Mouse (Mus musculus) CH12.LX (cell line): ENCODE measurements at regions not wholly inside any gene's neighbourhood (a gene's known extent, or its start where the extent isn't known, plus 50 kb on each side); places are given as distances from the start of the nearest gene placed in this dataset.

ENCODE experiments used
- DNase-seq: peaks from one replicate; pipeline ENCODE4 v3.0.0-alpha.2; 2013; ENCODE audit errors: extremely low read depth
- H3K27ac ChIP-seq: 2 replicates; pipeline ENCODE4 v1.5.1; 2012; ENCODE audit warnings: low read depth, mild to moderate bottlenecking, control low read depth, moderate library complexity; ENCODE audit not compliant: insufficient read depth
- H3K27me3 ChIP-seq: replicated peaks from 2 replicates; pipeline ENCODE3; 2012; ENCODE audit warnings: inconsistent platforms
- H3K36me3 ChIP-seq, 2 experiments: replicated peaks in 1 of 2; 2 replicates each; pipeline versions ENCODE3 to v1.6.1; 2012; ENCODE audit warnings: inconsistent platforms in 1 of 2, low read length in 1 of 2, mild to moderate bottlenecking in 1 of 2, mixed read lengths in 1 of 2, moderate library complexity in 1 of 2; ENCODE audit not compliant: control insufficient read depth in 1 of 2, insufficient read depth in 1 of 2
- H3K4me1 ChIP-seq, 2 experiments: 2 replicates each; pipeline ENCODE4 v1.6.1; 2012; ENCODE audit warnings: inconsistent platforms in 1 of 2, moderate library complexity in 1 of 2; ENCODE audit not compliant: insufficient read depth in 2 of 2, control insufficient read depth in 1 of 2
- H3K4me2 ChIP-seq: 2 replicates; pipeline ENCODE4 v1.6.1; 2012; ENCODE audit warnings: low read depth, mild to moderate bottlenecking, control low read depth; ENCODE audit not compliant: poor library complexity, insufficient read depth, severe bottlenecking
- H3K4me3 ChIP-seq, 3 experiments: fragments of 150-350 bp in 1 of 3; sonication (generic) in 1 of 3; replicated peaks in 1 of 3; 2 replicates each; pipeline versions ENCODE3 to v1.5.1; 2011 to 2012; ENCODE audit warnings: low read depth in 2 of 3, low read length in 2 of 3, mild to moderate bottlenecking in 2 of 3, moderate library complexity in 2 of 3, control low read depth in 1 of 3, improper control_type of control experiment in 1 of 3, inconsistent platforms in 1 of 3, mixed read lengths in 1 of 3; ENCODE audit not compliant: poor library complexity in 1 of 3
- H3K79me2 ChIP-seq: replicated peaks from 2 replicates; pipeline ENCODE4 v1.6.1; 2012; ENCODE audit warnings: mild to moderate bottlenecking, moderate library complexity; ENCODE audit not compliant: control insufficient read depth, poor library complexity, insufficient read depth, severe bottlenecking; ENCODE audit errors: extremely low read depth
- H3K9ac ChIP-seq: 2 replicates; pipeline ENCODE4 v1.6.1; 2012; ENCODE audit warnings: low read depth, mild to moderate bottlenecking, control low read depth, moderate library complexity; ENCODE audit not compliant: insufficient read depth
- H3K9me3 ChIP-seq: replicated peaks from 2 replicates; pipeline ENCODE3; 2012; ENCODE audit warnings: low read length, inconsistent platforms, mixed read lengths
- CHD1 ChIP-seq: IDR thresholded peaks from 2 replicates; pipeline ENCODE4 v1.6.1; 2012; ENCODE audit warnings: low read depth, low read length, improper control_type of control experiment, inconsistent platforms
- CHD2 ChIP-seq: IDR thresholded peaks from 2 replicates; pipeline ENCODE4 v1.6.1; 2011; ENCODE audit warnings: low read length, improper control_type of control experiment
- E2F4 ChIP-seq: IDR thresholded peaks from 2 replicates; pipeline ENCODE4 v1.6.1; 2011; ENCODE audit warnings: low read depth, low read length, improper control_type of control experiment; ENCODE audit not compliant: insufficient replicate concordance
- GABPA ChIP-seq: IDR thresholded peaks from 2 replicates; pipeline ENCODE4 v1.6.1; 2012; ENCODE audit warnings: low read depth, low read length, improper control_type of control experiment, inconsistent platforms; ENCODE audit not compliant: insufficient replicate concordance
- IRF4 ChIP-seq: IDR thresholded peaks from 2 replicates; pipeline ENCODE4 v1.6.1; 2014; ENCODE audit warnings: low read depth, mild to moderate bottlenecking, inconsistent platforms, low read length, improper control_type of control experiment
- JUN ChIP-seq: IDR thresholded peaks from 2 replicates; pipeline ENCODE4 v1.6.1; 2011; ENCODE audit warnings: low read depth, mild to moderate bottlenecking, low read length, improper control_type of control experiment, moderate library complexity; ENCODE audit not compliant: insufficient read depth
- JUND ChIP-seq: conservative IDR thresholded peaks from 2 replicates; pipeline ENCODE4 v1.6.1; 2011; ENCODE audit warnings: low read depth, low read length, improper control_type of control experiment
- KAT2A ChIP-seq: IDR thresholded peaks from 2 replicates; pipeline ENCODE4 v1.6.1; 2012; ENCODE audit warnings: low read length, improper control_type of control experiment, inconsistent platforms; ENCODE audit not compliant: insufficient replicate concordance
- MAX ChIP-seq: IDR thresholded peaks from 2 replicates; pipeline ENCODE4 v1.6.1; 2011; ENCODE audit warnings: low read length, improper control_type of control experiment
- MYC ChIP-seq: IDR thresholded peaks from 2 replicates; pipeline ENCODE4 v1.6.1; 2011; ENCODE audit warnings: low read depth, mild to moderate bottlenecking, improper control_type of control experiment, low read length
- NELFE ChIP-seq: IDR thresholded peaks from 2 replicates; pipeline ENCODE4 v1.6.1; 2011; ENCODE audit warnings: low read depth, low read length, improper control_type of control experiment
- NRF1 ChIP-seq: IDR thresholded peaks from 2 replicates; pipeline ENCODE4 v1.6.1; 2014; ENCODE audit warnings: low read depth, mild to moderate bottlenecking, inconsistent platforms, low read length, improper control_type of control experiment, moderate library complexity
- POLR2A ChIP-seq: IDR thresholded peaks from 2 replicates; pipeline ENCODE4 v1.6.1; 2011; ENCODE audit warnings: low read depth, mild to moderate bottlenecking, improper control_type of control experiment, low read length
- POLR2AphosphoS2 ChIP-seq: IDR thresholded peaks from 2 replicates; pipeline ENCODE4 v1.6.1; 2011; ENCODE audit warnings: low read depth, low read length, improper control_type of control experiment
- RCOR1 ChIP-seq: conservative IDR thresholded peaks from 2 replicates; pipeline ENCODE4 v1.6.1; 2012; ENCODE audit warnings: low read depth, mild to moderate bottlenecking, inconsistent platforms, low read length, improper control_type of control experiment
- SIN3A ChIP-seq: IDR thresholded peaks from 2 replicates; pipeline ENCODE4 v1.6.1; 2012; ENCODE audit warnings: low read length, improper control_type of control experiment, inconsistent platforms
- TBP ChIP-seq: conservative IDR thresholded peaks from 2 replicates; pipeline ENCODE4 v1.6.1; 2011; ENCODE audit warnings: low read depth, low read length, improper control_type of control experiment
- USF1 ChIP-seq: IDR thresholded peaks from 2 replicates; pipeline ENCODE4 v1.6.1; 2014; ENCODE audit warnings: low read depth, mild to moderate bottlenecking, inconsistent platforms, low read length, improper control_type of control experiment
- ZKSCAN1 ChIP-seq: IDR thresholded peaks from 2 replicates; pipeline ENCODE4 v1.6.1; 2012; ENCODE audit warnings: low read depth, inconsistent platforms, low read length, improper control_type of control experiment, borderline replicate concordance
- ZNF384 ChIP-seq: IDR thresholded peaks from 2 replicates; pipeline ENCODE4 v1.6.1; 2012; ENCODE audit warnings: low read depth, low read length, improper control_type of control experiment, inconsistent platforms
- dilution Hi-C: fragments of 300-500 bp; cut with MboI; formaldehyde crosslinking; loops from 2 replicates; pipeline ENCODE4 v1.14.3; 2020; ENCODE audit warnings: low sequenced_read_pairs; ENCODE audit not compliant: extremely low pct_unique_long_range_greater_than_20kb, extremely low pct_ligation_motif_present
- in situ Hi-C: fragments of 300-500 bp; cut with MboI; formaldehyde crosslinking; loops from 3 replicates; pipeline ENCODE4 v1.14.3; 2019; ENCODE audit warnings: low sequenced_read_pairs, low pct_ligation_motif_present, low pct_unique_long_range_greater_than_20kb, mixed read lengths

DNA sequence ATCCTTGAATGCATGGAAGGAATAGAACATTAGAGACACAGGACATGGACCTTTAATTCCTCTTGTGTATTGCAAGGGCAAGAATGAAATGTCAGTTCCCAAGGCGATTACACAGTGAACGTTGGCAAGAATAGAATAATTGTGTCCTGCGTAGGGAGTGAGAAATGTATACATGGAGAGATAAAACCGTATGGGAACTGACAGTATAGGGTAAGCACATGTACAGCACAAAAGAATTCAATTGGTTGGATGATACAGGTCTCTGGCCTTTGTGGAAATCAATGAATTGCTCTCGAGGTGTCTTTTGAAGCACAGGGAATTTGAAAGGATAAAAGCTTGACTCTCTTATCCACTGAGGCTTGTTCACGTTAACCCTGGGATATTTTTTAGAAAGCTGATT is 415.4 kb upstream of the Dph6 start:
- no peak overlapping the region for H3K27ac ChIP-seq
- no peak overlapping the region for H3K4me2 ChIP-seq
- no peaks in the 10 kb centered on the region for H3K79me2 ChIP-seq
- TF ChIP-seq MAX (no peak), TBP (no peak), NRF1 (no peak), POLR2AphosphoS2 (no peak), JUND (no peak), NELFE (no peak), CHD1 (no peak), USF1 (no peak), CHD2 (no peak), POLR2A (no peak), RCOR1 (no peak), IRF4 (no peak), SIN3A (no peak), KAT2A (no peak), JUN (no peak), GABPA (no peak), ZKSCAN1 (no peak)
- TF ChIP-seq, all 38 proteins: peak for 0
- Histone ChIP-seq H3K36me3 (no peaks in the 10 kb centered on the region), H3K9ac (no peak overlapping the region), H3K27me3 (no peaks in the 10 kb centered on the region), H3K4me1 (peaks cover 0 to 3% of the 10 kb centered on the region in 2 experiments; a peak in 1 of 4 replicates), H3K4me3 (no peak overlapping the region), H3K9me3 (no peaks in the 10 kb centered on the region)
- dilution Hi-C loops = no loop called here
- DNase-seq = no peak
- in situ Hi-C loops = no loop called here

DNA sequence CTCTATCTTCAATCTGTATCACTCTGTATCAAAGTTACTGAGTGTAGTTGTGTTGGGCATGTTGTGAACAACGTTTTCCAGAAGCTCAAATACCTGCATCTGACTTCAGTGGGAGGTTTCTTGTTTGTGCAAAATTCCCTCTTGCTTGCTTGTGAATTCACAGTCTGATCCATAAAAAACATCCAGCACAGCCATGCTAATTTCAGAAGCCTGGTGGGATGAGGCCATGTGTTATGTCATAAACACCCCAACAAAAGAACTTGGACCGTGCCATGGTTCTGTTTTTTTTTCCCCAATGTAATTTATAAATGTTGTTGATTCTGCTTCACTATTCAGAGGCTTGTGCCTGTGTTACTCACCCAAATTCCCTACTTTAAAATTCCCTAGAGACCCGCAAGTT is 415.9 kb upstream of the Dph6 start:
- no peaks in the 10 kb centered on the region for H3K79me2 ChIP-seq
- in situ Hi-C loops = no loop called here

More for the DNA sequence above, 415.9 kb upstream of the Dph6 start:
- no peak overlapping the region for H3K4me3 ChIP-seq
- dilution Hi-C loops = no loop called here
- no peaks in the 10 kb centered on the region for H3K27me3 ChIP-seq
- TF ChIP-seq CHD2 (no peak), ZNF384 (no peak), E2F4 (no peak), MYC (no peak)
- no peak overlapping the region for H3K4me2 ChIP-seq
- no peak overlapping the region for H3K9ac ChIP-seq
- H3K9me3 ChIP-seq = no peaks in the 10 kb centered on the region
- H3K36me3 ChIP-seq = no peaks in the 10 kb centered on the region
- peaks cover 0 to 3% of the 10 kb centered on the region in 2 experiments; a peak in 1 of 4 replicates for H3K4me1 ChIP-seq
- no peak overlapping the region for H3K27ac ChIP-seq
- no peak for DNase-seq
